Mouse (Mus musculus) stomach, postnatal 0 days (tissue): ENCODE measurements around the gene St5. TPM values are rescaled to one million over a fixed set of nuclear protein-coding genes. Genes with fewer than 3 reads are reported as not detected.

Experiments used
- ATAC-seq: fragments of 200-750 bp; cut with Nextera tagmentation; 2 replicates; pipeline ENCODE4 v1.8.0; 2017; ENCODE audit not compliant: low FRiP score, low TSS enrichment
- DNase-seq: peaks from one replicate; pipeline ENCODE4 v3.0.0-alpha.2; 2016; ENCODE audit warnings: low spot score
- H3K27ac ChIP-seq: fragments of 300-500 bp; sonication (generic); replicated peaks from 2 replicates; pipeline ENCODE4 v1.5.1; 2014; ENCODE audit warnings: mild to moderate bottlenecking, control low read depth
- H3K27me3 ChIP-seq: fragments of 300-500 bp; sonication (generic); 2 replicates; pipeline ENCODE4 v1.6.1; 2014; ENCODE audit warnings: low read length; ENCODE audit not compliant: control insufficient read depth, insufficient read depth
- H3K36me3 ChIP-seq: fragments of 300-500 bp; sonication (generic); 2 replicates; pipeline ENCODE4 v1.6.1; 2014; ENCODE audit warnings: low read length, mixed read lengths; ENCODE audit not compliant: control insufficient read depth, insufficient read depth
- H3K4me1 ChIP-seq: fragments of 300-500 bp; sonication (generic); replicated peaks from 2 replicates; pipeline ENCODE4 v1.6.1; 2014; ENCODE audit warnings: antibody characterized with exemption; ENCODE audit not compliant: control insufficient read depth, insufficient read depth
- H3K4me2 ChIP-seq: fragments of 300-500 bp; sonication (generic); replicated peaks from 2 replicates; pipeline ENCODE4 v1.6.1; 2014; ENCODE audit warnings: low read depth, mild to moderate bottlenecking, control low read depth, moderate library complexity
- H3K4me3 ChIP-seq: fragments of 300-500 bp; sonication (generic); 2 replicates; pipeline ENCODE4 v1.5.1; 2014; ENCODE audit warnings: low read depth, low read length, control low read depth
- H3K9ac ChIP-seq: fragments of 300-500 bp; sonication (generic); 2 replicates; pipeline ENCODE4 v1.6.1; 2014; ENCODE audit warnings: mild to moderate bottlenecking, low read length, control low read depth, mixed read lengths
- H3K9me3 ChIP-seq: fragments of 300-500 bp; sonication (generic); 2 replicates; pipeline ENCODE4 v1.6.1; 2016; ENCODE audit warnings: low read length; ENCODE audit not compliant: control insufficient read depth
- CTCF ChIP-seq: IDR thresholded peaks from 2 replicates; pipeline ENCODE4 v1.5.1; 2016; ENCODE audit warnings: antibody characterized with exemption, low read depth, mild to moderate bottlenecking, moderate library complexity
- EP300 ChIP-seq: optimal IDR thresholded peaks from 2 replicates; pipeline ENCODE3; 2016; ENCODE audit warnings: antibody characterized with exemption
- WGBS: fragments of 180-500 bp; shearing (Covaris S2); extraction: QIAGEN DNeasy Blood & Tissue Kit; methylation state at CpG from one replicate; pipeline ENCODE4 v1.1.7; 2014; 5-methylcytosine and 5-hydroxymethylcytosine counted together
- polyA plus RNA-seq: library from polyadenylated mRNA; unstranded; fragments of >200 nt; fragmentation: Nextera tagmentation; extraction: Ambion mirVana; gene quantifications from 2 replicates; pipeline ENCODE4 v1.2.1, GENCODE M21; 2015

Gene St5
- polyA plus RNA-seq, 1 experiment from 2014 or later: 35.6 TPM

DNA sequence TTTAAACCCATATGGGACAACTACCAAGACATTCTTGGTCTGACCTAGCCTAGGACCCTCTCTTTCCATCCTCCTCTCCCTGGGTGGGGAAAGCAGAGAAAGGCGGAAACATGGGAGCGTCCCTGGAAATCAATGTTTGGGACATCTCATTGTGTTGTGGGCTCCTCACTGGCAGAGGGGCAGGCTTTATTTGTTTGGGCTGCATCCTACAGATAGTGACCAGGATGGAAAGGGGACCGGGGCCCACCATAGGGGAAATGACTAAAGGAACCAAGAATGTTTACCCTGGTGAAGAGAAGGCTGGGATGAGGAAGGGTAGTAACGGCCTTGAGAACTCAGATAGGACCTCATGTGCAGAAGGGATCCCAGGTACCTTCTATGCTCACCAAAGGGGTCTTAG lies 122.9 kb downstream of the St5 start:
- Histone ChIP-seq H3K9me3 (no peaks in the 10 kb centered on the region), H3K27ac (peak overlapping the region; percentile 36), H3K9ac (no peak overlapping the region), H3K4me1 (peaks cover 6% of the 10 kb centered on the region; the same call in 1 of the 2 replicates), H3K4me3 (no peak overlapping the region), H3K27me3 (no peaks in the 10 kb centered on the region), H3K36me3 (no peaks in the 10 kb centered on the region), H3K4me2 (no peak overlapping the region)
- no peak for DNase-seq
- TF ChIP-seq EP300 (no peak), CTCF (no peak)
- WGBS: 67% methylated on average over 4 of the region's 4 CpGs
- no peak for ATAC-seq

GRCm38 (mm10) chr7:109579585-109580307 lies 123.7 kb downstream of the St5 start:
- H3K9ac ChIP-seq: no peak overlapping the region
- no peaks in the 10 kb centered on the region for H3K9me3 ChIP-seq
- H3K4me1 ChIP-seq: peaks cover 6% of the 10 kb centered on the region; the same call in 1 of the 2 replicates
- H3K4me3 ChIP-seq: no peak overlapping the region
- DNase-seq: no peak
- H3K27me3 ChIP-seq: no peaks in the 10 kb centered on the region
- no peaks in the 10 kb centered on the region for H3K36me3 ChIP-seq
- TF ChIP-seq EP300 (no peak), CTCF (no peak)
- no peak for ATAC-seq
- peak overlapping the region; percentile 65; the same call in 1 of the 2 replicates for H3K27ac ChIP-seq
- no peak overlapping the region for H3K4me2 ChIP-seq
- 49% methylated on average over 6 of the region's 6 CpGs for WGBS

DNA sequence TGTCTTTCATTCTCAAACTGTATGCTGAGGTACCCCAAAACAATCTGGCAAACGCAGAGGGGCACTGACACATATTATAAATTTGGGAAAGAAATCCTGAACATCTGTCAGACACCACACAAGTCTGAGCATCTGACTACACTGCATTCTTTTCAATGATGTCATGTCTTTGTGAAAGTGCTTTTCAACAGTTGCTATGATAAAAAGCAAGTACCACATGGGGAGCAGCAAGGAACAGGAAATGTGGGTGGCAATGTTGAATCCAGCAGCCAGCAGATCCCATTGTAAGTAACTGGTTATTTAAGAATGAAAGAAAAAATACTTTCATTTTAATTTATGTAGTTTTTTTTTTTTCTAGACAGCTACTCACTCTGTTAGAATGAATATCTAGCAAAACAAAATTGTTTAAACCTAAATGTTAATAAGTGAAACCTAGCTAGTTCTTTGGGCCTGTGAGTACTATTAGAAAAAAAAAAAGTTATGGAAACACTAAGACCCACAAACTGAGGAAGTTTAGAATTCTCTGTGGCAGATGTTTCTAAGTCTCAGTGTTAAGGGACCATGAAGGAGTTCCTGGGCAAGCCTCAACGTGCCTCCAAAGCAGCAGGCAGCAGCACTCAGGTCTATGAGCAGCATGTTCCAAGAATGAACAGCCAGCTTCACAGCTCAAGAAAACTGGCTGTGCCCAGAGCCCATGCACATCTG lies 124.4 kb downstream of the St5 start:
- Histone ChIP-seq H3K4me1 (peaks cover 6% of the 10 kb centered on the region; the same call in 1 of the 2 replicates), H3K36me3 (peaks cover 1% of the 10 kb centered on the region; the same call in 1 of the 2 replicates), H3K4me3 (no peak overlapping the region), H3K9ac (no peak overlapping the region), H3K9me3 (no peaks in the 10 kb centered on the region), H3K27me3 (no peaks in the 10 kb centered on the region), H3K4me2 (no peak overlapping the region), H3K27ac (peak overlapping the region; percentile 65; the same call in 1 of the 2 replicates)
- ATAC-seq (no peak), DNase-seq (no peak)
- 23% methylated on average over 2 of the region's 2 CpGs for WGBS
- no peak for TF ChIP-seq EP300

DNA sequence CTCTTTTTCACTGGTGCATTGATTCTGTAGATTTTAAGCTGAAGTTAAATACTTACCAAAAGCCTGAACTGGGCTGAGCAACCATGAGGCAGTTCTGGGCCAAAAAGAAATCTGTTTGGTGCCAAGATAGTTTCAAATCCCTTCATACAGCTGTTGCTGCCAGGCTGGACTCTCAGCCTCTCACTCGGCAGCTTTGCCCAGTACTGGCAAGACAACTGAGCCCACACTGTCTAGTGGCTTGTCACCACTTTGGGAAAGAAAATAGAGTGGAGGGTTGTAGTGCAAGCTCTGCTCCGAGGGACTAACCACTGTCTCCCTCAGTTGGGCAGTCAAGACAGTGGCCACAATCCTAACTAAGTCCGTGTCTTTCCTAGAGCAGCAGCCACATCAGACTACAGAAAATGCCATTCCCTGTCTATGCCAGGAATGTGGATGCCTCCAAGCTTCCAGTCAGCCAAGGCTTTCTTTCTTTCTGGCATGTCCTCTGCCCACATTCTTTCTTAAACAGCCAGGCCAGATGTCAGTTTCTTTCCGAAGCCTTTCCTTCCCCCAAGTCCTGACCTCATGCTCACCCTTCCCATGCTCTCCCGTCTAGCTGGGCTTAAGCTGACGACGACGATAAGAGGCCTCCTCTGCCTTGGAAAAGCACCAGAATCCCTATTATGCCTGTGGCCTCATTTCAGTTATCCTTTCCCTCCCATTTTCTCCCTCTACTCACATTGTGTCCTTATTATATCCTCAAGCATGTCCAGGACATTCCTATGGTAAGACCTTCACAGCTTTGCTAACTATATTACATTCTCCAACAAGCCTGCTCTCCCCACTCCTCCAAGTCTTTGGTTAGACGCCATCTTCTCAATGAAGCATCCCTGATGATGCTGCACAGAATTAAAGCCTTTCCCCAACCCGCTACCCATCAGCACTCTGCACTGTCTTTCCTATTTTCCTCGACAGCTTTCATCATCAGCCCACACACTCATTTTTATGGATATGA lies 126.8 kb downstream of the St5 start:
- peak; percentile 66; the same call in 1 of the 2 replicates for ATAC-seq
- H3K9ac ChIP-seq: no peak overlapping the region

DNA sequence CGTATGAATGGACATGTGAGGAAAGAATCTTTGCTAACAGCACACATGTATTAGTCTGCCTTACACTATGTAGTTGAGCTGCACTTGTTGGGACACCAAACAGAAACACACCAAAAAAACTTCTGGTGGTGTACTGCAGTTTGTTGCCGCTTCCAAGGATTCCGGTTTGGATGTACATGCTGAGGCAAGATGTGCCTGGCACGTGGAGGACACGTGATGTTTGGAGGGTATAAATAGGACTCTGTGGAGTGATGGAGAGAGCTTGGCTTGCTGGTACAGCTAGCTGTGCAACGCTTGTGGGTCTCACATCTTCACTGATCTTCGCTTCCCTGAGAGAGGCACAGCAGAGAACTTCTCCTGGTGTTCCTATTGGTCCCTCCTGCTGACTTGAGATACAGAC lies 129.2 kb downstream of the St5 start:
- Histone ChIP-seq H3K9me3 (no peaks in the 10 kb centered on the region), H3K9ac (no peak overlapping the region), H3K4me2 (no peak overlapping the region), H3K4me1 (peaks cover 3% of the 10 kb centered on the region; the same call in 1 of the 2 replicates), H3K27ac (no peak overlapping the region), H3K36me3 (peaks cover 3% of the 10 kb centered on the region; the same call in 1 of the 2 replicates), H3K4me3 (no peak overlapping the region), H3K27me3 (no peaks in the 10 kb centered on the region)
- ATAC-seq: no peak
- TF ChIP-seq CTCF (no peak), EP300 (no peak)
- WGBS: 91% methylated on average over 7 of the region's 7 CpGs
- DNase-seq: no peak

More for the DNA sequence above, 126.8 kb downstream of the St5 start:
- Histone ChIP-seq H3K4me1 (peaks cover 6% of the 10 kb centered on the region; the same call in 1 of the 2 replicates), H3K9me3 (no peaks in the 10 kb centered on the region), H3K4me3 (no peak overlapping the region), H3K36me3 (peaks cover 3% of the 10 kb centered on the region; the same call in 1 of the 2 replicates), H3K4me2 (no peak overlapping the region), H3K27me3 (no peaks in the 10 kb centered on the region), H3K27ac (peak overlapping the region; percentile 56)
- TF ChIP-seq EP300 (no peak), CTCF (no peak)
- 30% methylated on average over 11 of the region's 11 CpGs for WGBS
- DNase-seq: no peak
